In the genomic region with DNA sequence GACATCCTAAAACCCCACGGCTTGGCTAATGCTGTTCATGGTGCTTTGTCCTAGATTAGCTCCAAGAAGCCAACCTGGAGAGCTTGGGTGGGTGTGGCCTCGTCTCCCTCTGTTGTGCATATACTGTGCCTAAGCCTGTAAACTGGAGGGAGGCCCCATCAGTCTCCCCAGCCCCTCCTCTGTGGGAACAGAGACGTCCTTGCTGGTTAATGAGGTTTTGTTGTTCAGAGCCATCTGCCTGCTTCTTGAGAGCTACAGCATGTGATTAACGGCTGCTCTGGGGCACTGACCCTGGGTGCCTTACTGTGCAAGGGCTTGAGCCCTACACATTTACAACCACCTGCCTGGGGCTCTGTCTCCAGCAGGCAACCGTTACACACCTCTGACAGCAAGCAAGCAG, we compare ENCODE assay signal across 10 mouse cellular contexts.
DNase-seq lines count a peak whose midpoint lies in the region; ATAC-seq and TF ChIP-seq lines count a peak whose summit lies in the region.
"Had no signal": no experiment of that assay in that cellular context is flagged by ENCODE, and none has a peak within 500 bp of the region (broad histone marks: within the 10 kb centered on the region; RNA-seq: fewer than 3 reads in every experiment).

No protein-coding gene starts in this region.

- H3K9me3 ChIP-seq in embryonic facial prominence, embryonic 11.5 days (replicated peaks; ENCODE audit: control insufficient read depth, low read length), result no peaks in the 10 kb centered on the region
- H3K9me3 ChIP-seq in embryonic facial prominence, embryonic 10.5 days, result no peaks in the 10 kb centered on the region
- no peaks in the 10 kb centered on the region for H3K9me3 ChIP-seq in hindbrain, embryonic 10.5 days
- H3K9me3 ChIP-seq in midbrain, embryonic 14.5 days (ENCODE audit: control insufficient read depth, low read length), result no peaks in the 10 kb centered on the region

- no peak overlapping the region; the same call in 1 of the 2 replicates for H3K4me2 ChIP-seq in embryonic facial prominence, embryonic 11.5 days (ENCODE audit: low read depth, low read length)
- H3K4me2 ChIP-seq in midbrain, embryonic 14.5 days (ENCODE audit: low read length), result no peak overlapping the region

- WGBS in embryonic facial prominence, embryonic 11.5 days, result 15% methylated on average over 5 of the region's 5 CpGs
- 11% methylated on average over 5 of the region's 5 CpGs for WGBS in embryonic facial prominence, embryonic 10.5 days
- WGBS in hindbrain, embryonic 10.5 days, result 11% methylated on average over 5 of the region's 5 CpGs
- 9% methylated on average over 5 of the region's 5 CpGs for WGBS in midbrain, embryonic 14.5 days

- peak; percentile 70 for ATAC-seq in embryonic facial prominence, embryonic 11.5 days (replicated peaks; ENCODE audit: insufficient number of reproducible peaks, low FRiP score, low TSS enrichment, low read depth)
- peak; percentile 48; the same call in 1 of the 2 replicates for ATAC-seq in midbrain, embryonic 14.5 days (ENCODE audit: low FRiP score, low TSS enrichment)
- ATAC-seq in granulocyte monocyte progenitor cell, adult 5-6 weeks (replicated peaks; ENCODE audit: poor library complexity, severe bottlenecking), result no peak

- no peak for TF ChIP-seq CTCF in brain, embryonic 14.5 days (IDR thresholded peaks at IDR 0.05; ENCODE audit: borderline replicate concordance, extremely low read depth, insufficient read depth, insufficient read length)

- no peaks in the 10 kb centered on the region for H3K4me1 ChIP-seq in embryonic facial prominence, embryonic 11.5 days (ENCODE audit: control insufficient read depth, insufficient read depth, low read length)
- peaks cover 33% of the 10 kb centered on the region for H3K4me1 ChIP-seq in embryonic facial prominence, embryonic 10.5 days
- peaks cover 54% of the 10 kb centered on the region for H3K4me1 ChIP-seq in hindbrain, embryonic 10.5 days (replicated peaks)
- H3K4me1 ChIP-seq in midbrain, embryonic 14.5 days (ENCODE audit: control insufficient read depth, insufficient read depth, low read length), result peaks cover 20% of the 10 kb centered on the region

- no peak overlapping the region for H3K27ac ChIP-seq in embryonic facial prominence, embryonic 11.5 days (replicated peaks; ENCODE audit: low read depth, low read length)
- no peak overlapping the region for H3K27ac ChIP-seq in embryonic facial prominence, embryonic 10.5 days (replicated peaks)
- peak overlapping the region; percentile 67 for H3K27ac ChIP-seq in hindbrain, embryonic 10.5 days
- no peak overlapping the region for H3K27ac ChIP-seq in midbrain, embryonic 14.5 days (replicated peaks; ENCODE audit: low read depth, low read length)

- H3K4me3 ChIP-seq in embryonic facial prominence, embryonic 11.5 days (ENCODE audit: low read depth, low read length), result no peak overlapping the region
- no peak overlapping the region for H3K4me3 ChIP-seq in embryonic facial prominence, embryonic 10.5 days
- H3K4me3 ChIP-seq in hindbrain, embryonic 10.5 days, result no peak overlapping the region
- H3K4me3 ChIP-seq in midbrain, embryonic 14.5 days (replicated peaks; ENCODE audit: low read depth, low read length), result no peak overlapping the region

- no peak overlapping the region for H3K9ac ChIP-seq in embryonic facial prominence, embryonic 11.5 days (replicated peaks; ENCODE audit: low read length)
- H3K9ac ChIP-seq in midbrain, embryonic 14.5 days (replicated peaks; ENCODE audit: low read length), result no peak overlapping the region

- H3K36me3 ChIP-seq in embryonic facial prominence, embryonic 11.5 days (replicated peaks; ENCODE audit: control insufficient read depth, insufficient read depth, low read depth, low read length), result no peaks in the 10 kb centered on the region
- no peaks in the 10 kb centered on the region for H3K36me3 ChIP-seq in embryonic facial prominence, embryonic 10.5 days (replicated peaks)
- H3K36me3 ChIP-seq in hindbrain, embryonic 10.5 days, result no peaks in the 10 kb centered on the region
- no peaks in the 10 kb centered on the region for H3K36me3 ChIP-seq in midbrain, embryonic 14.5 days (ENCODE audit: control insufficient read depth, insufficient read depth, low read length)

- DNase-seq in embryonic facial prominence, embryonic 11.5 days (ENCODE audit: low spot score), result no peak
- DNase-seq in embryonic facial prominence, embryonic 10.5 days (ENCODE audit: low spot score), result no peak
- peak; percentile 83 for DNase-seq in brain, embryonic 14.5 days (ENCODE audit: low read depth)
- DNase-seq in hindbrain, embryonic 10.5 days (ENCODE audit: low spot score), result peak; percentile 43
- peak; percentile 41 for DNase-seq in midbrain, embryonic 14.5 days
- DNase-seq in thymus, postnatal 4 days, result no peak
- no peak for DNase-seq in adipocyte (ENCODE audit: low spot score)
- DNase-seq: adrenal gland, postnatal 36 days; cerebellum, adult 18-20 months had no signal

- no peaks in the 10 kb centered on the region for H3K27me3 ChIP-seq in embryonic facial prominence, embryonic 11.5 days (ENCODE audit: control insufficient read depth, insufficient read depth, low read length)
- 0 out of 2 replicates have a peak, but pooled peaks cover 8% of the 10 kb centered on the region for H3K27me3 ChIP-seq in embryonic facial prominence, embryonic 10.5 days (replicated peaks; ENCODE audit: low read depth, poor library complexity, severe bottlenecking)
- peaks cover 16% of the 10 kb centered on the region; the same call in 1 of the 2 replicates for H3K27me3 ChIP-seq in hindbrain, embryonic 10.5 days (ENCODE audit: insufficient read depth, poor library complexity, severe bottlenecking)
- no peaks in the 10 kb centered on the region for H3K27me3 ChIP-seq in midbrain, embryonic 14.5 days (ENCODE audit: control insufficient read depth, insufficient read depth, low read length)

- TF ChIP-seq POLR2A in brain, embryonic 14.5 days (IDR thresholded peaks at IDR 0.05; ENCODE audit: borderline replicate concordance, extremely low read depth, insufficient read depth, insufficient read length, poor library complexity, severe bottlenecking), result no peak

Comparison
In these comparisons a context has a peak if more than half of its experiments do, and no peak if none do; other contexts are left out.
1. DNase-seq: peak in brain, embryonic 14.5 days (single experiment), hindbrain, embryonic 10.5 days (single experiment) and midbrain, embryonic 14.5 days (single experiment); none in embryonic facial prominence, embryonic 11.5 days (single experiment), embryonic facial prominence, embryonic 10.5 days (single experiment), thymus, postnatal 4 days (single experiment) and adipocyte (single experiment).